Mouse (Mus musculus) liver, adult 2 months (tissue): ENCODE results near the gene Dclk1. TPM values are rescaled to one million over a fixed set of nuclear protein-coding genes. Genes with fewer than 3 reads are reported as not detected.

Source experiments
- DNase-seq: peaks from one replicate; pipeline ENCODE4 v3.0.0-alpha.2; 2011; ENCODE audit warnings: low read depth, low spot score; ENCODE audit errors: extremely low read depth
- H3K27ac ChIP-seq: fragments of 200-500 bp; replicated peaks from 2 replicates; pipeline ENCODE4 v1.5.1; 2012; ENCODE audit warnings: low read depth, mild to moderate bottlenecking, control low read depth, inconsistent platforms, low read length; ENCODE audit not compliant: insufficient read depth
- H3K27me3 ChIP-seq: fragments of 200-500 bp; 2 replicates; pipeline ENCODE4 v1.6.1; 2012; ENCODE audit warnings: mild to moderate bottlenecking, moderate library complexity, low read length, inconsistent platforms; ENCODE audit not compliant: control insufficient read depth, insufficient read depth
- H3K36me3 ChIP-seq: fragments of 200-500 bp; 2 replicates; pipeline ENCODE4 v1.6.1; 2012; ENCODE audit warnings: low read length, inconsistent platforms; ENCODE audit not compliant: control insufficient read depth, insufficient read depth
- H3K4me1 ChIP-seq: fragments of 200-500 bp; 2 replicates; pipeline ENCODE4 v1.6.1; 2011; ENCODE audit warnings: low read length; ENCODE audit not compliant: control insufficient read depth, insufficient read depth
- H3K4me3 ChIP-seq: fragments of 200-500 bp; 2 replicates; pipeline ENCODE4 v1.5.1; 2011; ENCODE audit warnings: low read depth, mild to moderate bottlenecking, control low read depth, low read length, moderate library complexity; ENCODE audit not compliant: insufficient read depth
- H3K79me2 ChIP-seq: fragments of 200-500 bp; 2 replicates; pipeline ENCODE4 v1.6.1; 2012; ENCODE audit warnings: inconsistent platforms, mild to moderate bottlenecking, low read length, moderate library complexity; ENCODE audit not compliant: control insufficient read depth, insufficient read depth
- H3K9ac ChIP-seq: fragments of 200-500 bp; 2 replicates; pipeline ENCODE4 v1.6.1; 2012; ENCODE audit warnings: low read depth, mild to moderate bottlenecking, control low read depth, inconsistent platforms, low read length
- CTCF ChIP-seq: fragments of 200-500 bp; IDR thresholded peaks from 2 replicates; pipeline ENCODE4 v1.5.1; 2011; ENCODE audit warnings: low read depth, low read length, control low read depth
- POLR2A ChIP-seq: fragments of 200-500 bp; IDR thresholded peaks from 2 replicates; pipeline ENCODE4 v1.6.1; 2011; ENCODE audit warnings: low read length, control low read depth; ENCODE audit not compliant: insufficient read depth; ENCODE audit errors: extremely low read depth
- WGBS: fragments of 180-500 bp; shearing (Covaris S2); methylation state at CpG from one replicate; pipeline ENCODE4 v1.1.7; 2018; 5-methylcytosine and 5-hydroxymethylcytosine counted together
- polyA plus RNA-seq: library from polyadenylated mRNA; depleted of rRNA; stranded (reverse); fragments of >200 nt; gene quantifications from 2 replicates; pipeline ENCODE4 v1.2.3, GENCODE M21; 2012
- total RNA-seq: library from RNA; depleted of rRNA; stranded (reverse); fragments of >200 nt; gene quantifications from 2 replicates; pipeline ENCODE4 v1.2.3, GENCODE M21; 2014

The Dclk1 gene
- total and polyA plus RNA-seq, 2 experiments: 0.46 TPM; not detected in 1

GRCm38 (mm10) chr3:55352529-55352928 is 110.4 kb downstream of the Dclk1 start:
- Histone ChIP-seq H3K36me3 (no peaks in the 10 kb centered on the region), H3K79me2 (no peaks in the 10 kb centered on the region), H3K27ac (no peak overlapping the region), H3K4me3 (no peak overlapping the region), H3K27me3 (no peaks in the 10 kb centered on the region), H3K4me1 (no peaks in the 10 kb centered on the region), H3K9ac (no peak overlapping the region)
- no peak for TF ChIP-seq POLR2A
- no peak for TF ChIP-seq CTCF
- WGBS: 93% methylated on average over 14 of the region's 14 CpGs
- DNase-seq: no peak

GRCm38 (mm10) chr3:55353169-55353568 is 111.0 kb downstream of the Dclk1 start:
- Histone ChIP-seq H3K4me3 (no peak overlapping the region), H3K9ac (no peak overlapping the region), H3K4me1 (no peaks in the 10 kb centered on the region), H3K27me3 (no peaks in the 10 kb centered on the region), H3K27ac (no peak overlapping the region), H3K36me3 (no peaks in the 10 kb centered on the region), H3K79me2 (no peaks in the 10 kb centered on the region)
- WGBS: 84% methylated on average over 9 of the region's 9 CpGs
- peak; percentile 11 for DNase-seq
- TF ChIP-seq POLR2A (no peak), CTCF (no peak)

GRCm38 (mm10) chr3:55353909-55354511 is 111.8 kb downstream of the Dclk1 start:
- Histone ChIP-seq H3K27me3 (no peaks in the 10 kb centered on the region), H3K36me3 (no peaks in the 10 kb centered on the region), H3K4me3 (no peak overlapping the region), H3K9ac (no peak overlapping the region), H3K27ac (0 out of 2 replicates have a peak overlapping the region, but pooled peaks have one; percentile 25), H3K79me2 (no peaks in the 10 kb centered on the region), H3K4me1 (no peaks in the 10 kb centered on the region)
- DNase-seq: peak; percentile 30
- TF ChIP-seq CTCF (no peak), POLR2A (no peak)
- WGBS: 61% methylated on average over 13 of the region's 13 CpGs

- H3K4me3 ChIP-seq: no peak overlapping the region
- H3K36me3 ChIP-seq: no peaks in the 10 kb centered on the region
- 21% methylated on average over 3 of the region's 3 CpGs for WGBS
- peak; percentile 59 for DNase-seq
- no peaks in the 10 kb centered on the region for H3K27me3 ChIP-seq
- no peak overlapping the region for H3K9ac ChIP-seq
- H3K27ac ChIP-seq: no peak overlapping the region
- H3K79me2 ChIP-seq: no peaks in the 10 kb centered on the region
- TF ChIP-seq POLR2A (no peak), CTCF (no peak)
- H3K4me1 ChIP-seq: no peaks in the 10 kb centered on the region
Measured at GRCm38 (mm10) chr3:55354765-55355164, 112.6 kb downstream of the Dclk1 start.

GRCm38 (mm10) chr3:55358486-55358885 is 116.3 kb downstream of the Dclk1 start:
- no peak for DNase-seq
- Histone ChIP-seq H3K9ac (no peak overlapping the region), H3K27me3 (no peaks in the 10 kb centered on the region), H3K4me3 (no peak overlapping the region), H3K27ac (no peak overlapping the region), H3K36me3 (no peaks in the 10 kb centered on the region), H3K79me2 (no peaks in the 10 kb centered on the region), H3K4me1 (no peaks in the 10 kb centered on the region)
- TF ChIP-seq POLR2A: no peak
- TF ChIP-seq CTCF: no peak
- WGBS: 77% methylated on average over 8 of the region's 8 CpGs

GRCm38 (mm10) chr3:55360836-55361235 is 118.7 kb downstream of the Dclk1 start:
- no peak for DNase-seq
- Histone ChIP-seq H3K4me3 (no peak overlapping the region), H3K27me3 (no peaks in the 10 kb centered on the region), H3K79me2 (no peaks in the 10 kb centered on the region), H3K9ac (no peak overlapping the region), H3K36me3 (no peaks in the 10 kb centered on the region), H3K4me1 (no peaks in the 10 kb centered on the region), H3K27ac (no peak overlapping the region)
- 84% methylated on average over 3 of the region's 3 CpGs for WGBS
- TF ChIP-seq POLR2A (no peak), CTCF (no peak)
